Mouse (Mus musculus) forebrain, embryonic 12.5 days (tissue): ENCODE measurements around the gene A630076J17Rik. TPM values are rescaled to one million over a fixed set of nuclear protein-coding genes. Genes with fewer than 3 reads are reported as not detected.

ENCODE experiments used
- polyA plus RNA-seq: library from polyadenylated mRNA; unstranded; fragments of >200 nt; fragmentation: Nextera tagmentation; extraction: Ambion mirVana; gene quantifications from 2 replicates; pipeline ENCODE4 v1.2.1, GENCODE M21; 2016

The A630076J17Rik gene
- polyA plus RNA-seq, 1 experiment from 2014 or later, result not detected

Other genes with a start within 250 kb of the A630076J17Rik start
- 17.3 and 18.4 TPM in 2 replicates for gene Kcna3, start 194.4 kb upstream of the A630076J17Rik start, polyA plus RNA-seq
- gene Kcna2, start 129.5 kb upstream of the A630076J17Rik start, polyA plus RNA-seq, result 0.29 TPM in 2 replicates
- gene Kcna10, start 47.6 kb upstream of the A630076J17Rik start, polyA plus RNA-seq, result not detected in 2 replicates
- gene Cym, start 8.9 kb upstream of the A630076J17Rik start, polyA plus RNA-seq, result not detected in 2 replicates
- 0.06 TPM in 1 of 2 replicates, not detected in the other for gene Prok1, start 9.1 kb downstream of the A630076J17Rik start, polyA plus RNA-seq
- 165 and 175 TPM in 2 replicates for gene Lamtor5, start 48.2 kb downstream of the A630076J17Rik start, polyA plus RNA-seq
- gene Slc16a4, start 60.6 kb downstream of the A630076J17Rik start, polyA plus RNA-seq, result 3.3 and 3.6 TPM in 2 replicates
- 15.3 and 17.3 TPM in 2 replicates for gene Rbm15, start 103.1 kb downstream of the A630076J17Rik start, polyA plus RNA-seq
- 0.32 and 0.47 TPM in 2 replicates for gene Kcnc4, start 228.9 kb downstream of the A630076J17Rik start, polyA plus RNA-seq